Mouse (Mus musculus) limb, embryonic 11.5 days (tissue): ENCODE measurements at regions not wholly inside any gene's neighbourhood (a gene's known extent, or its start where the extent isn't known, plus 50 kb on each side); places are given as distances from the start of the nearest gene placed in this dataset.

ENCODE experiments used
- ATAC-seq: fragments of 200-750 bp; cut with Nextera tagmentation; 2 replicates; pipeline ENCODE4 v1.8.0; 2017; ENCODE audit warnings: low read depth; ENCODE audit not compliant: insufficient number of reproducible peaks, low FRiP score, low TSS enrichment
- DNase-seq: peaks from one replicate; pipeline ENCODE4 v3.0.0-alpha.2; 2015; ENCODE audit warnings: low spot score
- H3K27ac ChIP-seq: fragments of 300-500 bp; sonication (generic); replicated peaks from 2 replicates; pipeline ENCODE4 v1.5.1; 2014; ENCODE audit warnings: low read depth, mild to moderate bottlenecking, low read length
- H3K27me3 ChIP-seq: fragments of 300-500 bp; sonication (generic); 2 replicates; pipeline ENCODE4 v1.6.1; 2014; ENCODE audit warnings: mild to moderate bottlenecking, low read length, mixed read lengths; ENCODE audit not compliant: control insufficient read depth, insufficient read depth
- H3K36me3 ChIP-seq: fragments of 300-500 bp; sonication (generic); 2 replicates; pipeline ENCODE4 v1.6.1; 2014; ENCODE audit warnings: mild to moderate bottlenecking, low read length, moderate library complexity, mixed read lengths; ENCODE audit not compliant: control insufficient read depth, insufficient read depth
- H3K4me1 ChIP-seq: fragments of 300-500 bp; sonication (generic); 2 replicates; pipeline ENCODE4 v1.6.1; 2014; ENCODE audit warnings: low read length, mixed read lengths; ENCODE audit not compliant: control insufficient read depth, insufficient read depth
- H3K4me2 ChIP-seq: fragments of 300-500 bp; sonication (generic); 2 replicates; pipeline ENCODE4 v1.6.1; 2014; ENCODE audit warnings: low read depth, mild to moderate bottlenecking, moderate library complexity; ENCODE audit not compliant: severe bottlenecking
- H3K4me3 ChIP-seq: fragments of 300-500 bp; sonication (generic); 2 replicates; pipeline ENCODE4 v1.5.1; 2014; ENCODE audit warnings: low read depth, low read length
- H3K9ac ChIP-seq: fragments of 300-500 bp; sonication (generic); 2 replicates; pipeline ENCODE4 v1.6.1; 2014; ENCODE audit warnings: mild to moderate bottlenecking, low read length
- H3K9me3 ChIP-seq: fragments of 300-500 bp; sonication (generic); 2 replicates; pipeline ENCODE4 v1.6.1; 2016; ENCODE audit warnings: low read length; ENCODE audit not compliant: control insufficient read depth
- WGBS: fragments of 180-500 bp; shearing (Covaris S2); extraction: QIAGEN DNeasy Blood & Tissue Kit; methylation state at CpG from one replicate; pipeline ENCODE4 v1.1.7; 2014; 5-methylcytosine and 5-hydroxymethylcytosine counted together

- Histone ChIP-seq H3K9me3 (no peaks in the 10 kb centered on the region), H3K27me3 (no peaks in the 10 kb centered on the region), H3K9ac (no peak overlapping the region), H3K4me2 (no peak overlapping the region), H3K4me1 (no peaks in the 10 kb centered on the region), H3K36me3 (no peaks in the 10 kb centered on the region), H3K4me3 (no peak overlapping the region), H3K27ac (no peak overlapping the region)
- 76% methylated on average over 3 of the region's 3 CpGs for WGBS
- DNase-seq: no peak
- no peak for ATAC-seq
Measured at GRCm38 (mm10) chr7:117285206-117285605, 95.6 kb upstream of the Xylt1 start.

GRCm38 (mm10) chr7:117285985-117286384 is 94.8 kb upstream of the Xylt1 start:
- no peak overlapping the region for H3K4me3 ChIP-seq
- H3K9ac ChIP-seq: no peak overlapping the region
- no peak for DNase-seq
- no peaks in the 10 kb centered on the region for H3K9me3 ChIP-seq
- H3K4me2 ChIP-seq: no peak overlapping the region
- H3K36me3 ChIP-seq: no peaks in the 10 kb centered on the region
- H3K27me3 ChIP-seq: no peaks in the 10 kb centered on the region
- no peaks in the 10 kb centered on the region for H3K4me1 ChIP-seq
- whole genome bisulfite sequencing: 84% methylated on average over 5 of the region's 5 CpGs
- H3K27ac ChIP-seq: no peak overlapping the region
- no peak for ATAC-seq

GRCm38 (mm10) chr7:117303705-117304104 is 77.1 kb upstream of the Xylt1 start:
- ATAC-seq (no peak), DNase-seq (no peak)
- 51% methylated on average over 2 of the region's 2 CpGs for WGBS
- Histone ChIP-seq H3K9ac (no peak overlapping the region), H3K36me3 (no peaks in the 10 kb centered on the region), H3K4me1 (no peaks in the 10 kb centered on the region), H3K4me2 (no peak overlapping the region), H3K4me3 (no peak overlapping the region), H3K27me3 (no peaks in the 10 kb centered on the region), H3K27ac (no peak overlapping the region), H3K9me3 (no peaks in the 10 kb centered on the region)

- no peak overlapping the region for H3K9ac ChIP-seq
- WGBS: 90% methylated on average over 2 of the region's 2 CpGs
- H3K9me3 ChIP-seq: no peaks in the 10 kb centered on the region
- no peaks in the 10 kb centered on the region for H3K36me3 ChIP-seq
- H3K27ac ChIP-seq: no peak overlapping the region
- no peak overlapping the region for H3K4me3 ChIP-seq
- H3K27me3 ChIP-seq: no peaks in the 10 kb centered on the region
- no peaks in the 10 kb centered on the region for H3K4me1 ChIP-seq
- ATAC-seq: no peak
- H3K4me2 ChIP-seq: no peak overlapping the region
- DNase-seq: no peak
Measured at GRCm38 (mm10) chr7:117310586-117311200, 70.1 kb upstream of the Xylt1 start.

- Histone ChIP-seq H3K27ac (no peak overlapping the region), H3K4me1 (no peaks in the 10 kb centered on the region), H3K36me3 (no peaks in the 10 kb centered on the region), H3K9me3 (no peaks in the 10 kb centered on the region), H3K9ac (no peak overlapping the region), H3K4me3 (no peak overlapping the region), H3K27me3 (no peaks in the 10 kb centered on the region), H3K4me2 (no peak overlapping the region)
- WGBS: 83% methylated on average over 4 of the region's 4 CpGs
- no peak for DNase-seq
- ATAC-seq: no peak
Measured at GRCm38 (mm10) chr7:117311316-117311715, 69.5 kb upstream of the Xylt1 start.

- DNase-seq: no peak
- no peak for ATAC-seq
- Histone ChIP-seq H3K27ac (no peak overlapping the region), H3K4me1 (no peaks in the 10 kb centered on the region), H3K27me3 (no peaks in the 10 kb centered on the region), H3K9me3 (no peaks in the 10 kb centered on the region), H3K4me3 (no peak overlapping the region), H3K4me2 (no peak overlapping the region), H3K9ac (no peak overlapping the region), H3K36me3 (no peaks in the 10 kb centered on the region)
- WGBS: 84% methylated on average over 5 of the region's 5 CpGs
Measured at GRCm38 (mm10) chr7:117316126-117316805, 64.5 kb upstream of the Xylt1 start.

- no peak for DNase-seq
- ATAC-seq: no peak
- no peaks in the 10 kb centered on the region for H3K4me1 ChIP-seq
- no peak overlapping the region for H3K4me2 ChIP-seq
- 80% methylated on average over 2 of the region's 2 CpGs for WGBS
- H3K9ac ChIP-seq: no peak overlapping the region
- no peaks in the 10 kb centered on the region for H3K27me3 ChIP-seq
- no peak overlapping the region for H3K27ac ChIP-seq
- no peaks in the 10 kb centered on the region for H3K9me3 ChIP-seq
- H3K36me3 ChIP-seq: no peaks in the 10 kb centered on the region
- H3K4me3 ChIP-seq: no peak overlapping the region
Measured at GRCm38 (mm10) chr7:117317362-117317761, 63.4 kb upstream of the Xylt1 start.

GRCm38 (mm10) chr7:117320552-117320951 is 60.2 kb upstream of the Xylt1 start:
- DNase-seq (no peak), ATAC-seq (no peak)
- H3K27ac ChIP-seq: no peak overlapping the region
- H3K36me3 ChIP-seq: no peaks in the 10 kb centered on the region
- H3K9ac ChIP-seq: no peak overlapping the region
- no peak overlapping the region for H3K4me3 ChIP-seq
- no peaks in the 10 kb centered on the region for H3K9me3 ChIP-seq
- 50% methylated on average over 6 of the region's 6 CpGs for WGBS
- H3K4me2 ChIP-seq: no peak overlapping the region
- no peaks in the 10 kb centered on the region for H3K27me3 ChIP-seq
- H3K4me1 ChIP-seq: no peaks in the 10 kb centered on the region
